Mouse (Mus musculus): ENCODE results near the gene Mrpl53. TPM values are rescaled to one million over a fixed set of nuclear protein-coding genes. Genes with fewer than 3 reads are reported as not detected.

The Mrpl53 gene
- polyA plus RNA-seq, 1 experiment: 82.0 TPM

DNA sequence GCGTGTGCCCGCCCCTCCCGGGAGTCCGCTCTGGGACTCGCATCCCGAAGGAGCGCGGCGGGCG is 38.8 kb upstream of the Mrpl53 start, which contains the start of gene Tlx2:
TSS of gene Tlx2 (minus strand) at position 47 of the 64 bp plus-strand sequence.
- peaks cover 22% of the 10 kb centered on the region for H3K4me1 ChIP-seq (ENCODE audit: control insufficient read depth, insufficient read depth, insufficient read length, low read length)
- H3K36me3 ChIP-seq (ENCODE audit: control insufficient read depth, insufficient read depth, low read length): peaks cover 7% of the 10 kb centered on the region; the same call in 1 of the 2 replicates
- H3K27ac ChIP-seq (ENCODE audit: insufficient read depth, low read depth, low read length): no peak within 1 kb of the TSS
- H3K4me3 ChIP-seq (ENCODE audit: low read depth, low read length): peak within 1 kb of the TSS; percentile 41
- 2% methylated on average over 10 of the region's 10 CpGs for WGBS
- TF ChIP-seq POLR2A (IDR thresholded peaks at IDR 0.05; ENCODE audit: low read depth, low read length) (no peak), CTCF (IDR thresholded peaks at IDR 0.05; ENCODE audit: extremely low read depth, insufficient read length, insufficient replicate concordance, low read depth, low read length) (no peak)
- H3K27me3 ChIP-seq (ENCODE audit: control insufficient read depth, insufficient read depth, low read length): peaks cover 58% of the 10 kb centered on the region

- Histone ChIP-seq H3K4me1 (ENCODE audit: control insufficient read depth, insufficient read depth, insufficient read length, low read length) (peaks cover 22% of the 10 kb centered on the region), H3K27me3 (ENCODE audit: control insufficient read depth, insufficient read depth, low read length) (peaks cover 56% of the 10 kb centered on the region), H3K27ac (ENCODE audit: insufficient read depth, low read depth, low read length) (no peak overlapping the region), H3K36me3 (ENCODE audit: control insufficient read depth, insufficient read depth, low read length) (peaks cover 5% of the 10 kb centered on the region; the same call in 1 of the 2 replicates), H3K4me3 (ENCODE audit: low read depth, low read length) (peak overlapping the region; percentile 31; the same call in 1 of the 2 replicates)
- TF ChIP-seq CTCF (IDR thresholded peaks at IDR 0.05; ENCODE audit: extremely low read depth, insufficient read length, insufficient replicate concordance, low read depth, low read length) (no peak), POLR2A (IDR thresholded peaks at IDR 0.05; ENCODE audit: low read depth, low read length) (no peak)
- WGBS: 2% methylated on average over 58 of the region's 58 CpGs
Measured at GRCm38 (mm10) chr6:83070311-83071219, 38.3 kb upstream of the Mrpl53 start.

DNA sequence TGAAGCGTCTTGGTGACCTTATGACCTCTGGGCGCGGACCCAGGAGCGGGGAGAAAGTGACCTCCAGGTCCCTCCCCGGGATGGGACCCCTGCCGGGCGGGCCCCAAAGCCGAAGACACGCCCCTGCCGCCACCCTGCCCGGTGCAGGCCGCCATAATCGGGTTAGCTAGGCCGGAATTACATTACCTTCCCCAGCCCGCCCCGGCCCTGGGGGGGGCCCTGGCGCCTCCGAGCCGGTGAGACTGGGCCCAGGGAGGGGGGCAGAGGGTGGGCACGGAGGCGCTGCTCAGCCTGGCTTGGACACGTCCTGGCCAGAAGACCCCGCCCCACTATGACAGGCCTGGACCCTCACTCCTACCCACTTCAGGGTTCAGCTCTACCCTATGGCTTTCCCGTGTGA is 37.6 kb upstream of the Mrpl53 start:
- Histone ChIP-seq H3K27ac (ENCODE audit: insufficient read depth, low read depth, low read length) (no peak overlapping the region), H3K4me1 (ENCODE audit: control insufficient read depth, insufficient read depth, insufficient read length, low read length) (peaks cover 22% of the 10 kb centered on the region), H3K36me3 (ENCODE audit: control insufficient read depth, insufficient read depth, low read length) (peaks cover 5% of the 10 kb centered on the region; the same call in 1 of the 2 replicates), H3K4me3 (ENCODE audit: low read depth, low read length) (no peak overlapping the region), H3K27me3 (ENCODE audit: control insufficient read depth, insufficient read depth, low read length) (peaks cover 55% of the 10 kb centered on the region)
- TF ChIP-seq CTCF (IDR thresholded peaks at IDR 0.05; ENCODE audit: extremely low read depth, insufficient read length, insufficient replicate concordance, low read depth, low read length) (no peak), POLR2A (IDR thresholded peaks at IDR 0.05; ENCODE audit: low read depth, low read length) (no peak)
- WGBS: 5% methylated on average over 23 of the region's 24 CpGs

GRCm38 (mm10) chr6:83074979-83075378 is 33.9 kb upstream of the Mrpl53 start:
- H3K4me3 ChIP-seq (ENCODE audit: low read depth, low read length): no peak overlapping the region
- 0 out of 2 replicates have a peak, but pooled peaks cover under 1% of the 10 kb centered on the region for H3K36me3 ChIP-seq (ENCODE audit: control insufficient read depth, insufficient read depth, low read length)
- H3K27me3 ChIP-seq (ENCODE audit: control insufficient read depth, insufficient read depth, low read length): peaks cover 29% of the 10 kb centered on the region
- 10% methylated on average over 2 of the region's 2 CpGs for WGBS
- TF ChIP-seq CTCF (IDR thresholded peaks at IDR 0.05; ENCODE audit: extremely low read depth, insufficient read length, insufficient replicate concordance, low read depth, low read length) (no peak), POLR2A (IDR thresholded peaks at IDR 0.05; ENCODE audit: low read depth, low read length) (no peak)
- no peak overlapping the region for H3K27ac ChIP-seq (ENCODE audit: insufficient read depth, low read depth, low read length)
- H3K4me1 ChIP-seq (ENCODE audit: control insufficient read depth, insufficient read depth, insufficient read length, low read length): peaks cover 8% of the 10 kb centered on the region

DNA sequence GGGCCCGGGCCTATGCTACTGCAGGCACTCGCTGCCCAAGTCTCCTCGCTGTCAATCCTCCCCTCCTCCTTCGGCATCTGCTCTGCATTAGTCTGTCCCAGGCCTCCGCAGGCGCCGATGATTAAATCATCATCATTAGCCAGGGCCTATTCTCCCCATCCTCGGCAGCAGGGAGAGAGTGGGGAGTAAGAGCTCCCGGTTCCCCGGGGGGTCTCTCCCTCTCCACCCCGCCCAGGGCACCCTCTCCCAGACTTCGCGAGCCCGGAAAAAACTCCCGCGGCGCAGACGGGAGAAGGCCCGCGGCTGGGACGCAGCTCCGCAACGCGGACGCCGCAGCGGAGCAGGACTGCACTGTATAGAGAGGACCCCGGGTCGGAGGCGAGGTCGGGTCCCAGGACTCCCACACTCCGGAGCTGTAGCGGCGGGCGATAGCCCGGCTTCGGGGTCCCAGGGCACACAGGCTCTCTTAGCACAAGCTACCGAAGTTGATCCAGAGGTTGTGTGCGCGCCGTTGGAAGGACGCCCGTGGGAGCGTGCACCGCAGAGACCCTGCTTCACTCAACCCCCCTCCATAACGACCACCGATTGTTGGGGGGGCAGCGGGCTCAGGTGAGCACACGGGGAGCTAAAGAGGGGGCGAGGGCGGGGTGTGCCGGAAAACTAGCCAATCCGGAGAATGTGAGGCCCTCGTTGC is 31.1 kb upstream of the Mrpl53 start, which contains the start of gene Pcgf1:
TSS of gene Pcgf1 (plus strand) at position 240 of the 694 bp plus-strand sequence.
- Histone ChIP-seq H3K36me3 (ENCODE audit: control insufficient read depth, insufficient read depth, low read length) (peaks cover 11% of the 10 kb centered on the region; the same call in 1 of the 2 replicates), H3K27ac (ENCODE audit: insufficient read depth, low read depth, low read length) (peak within 1 kb of the TSS; percentile 77), H3K27me3 (ENCODE audit: control insufficient read depth, insufficient read depth, low read length) (peaks cover 2% of the 10 kb centered on the region; the same call in 1 of the 2 replicates), H3K4me3 (ENCODE audit: low read depth, low read length) (peak within 1 kb of the TSS; percentile 67), H3K4me1 (ENCODE audit: control insufficient read depth, insufficient read depth, insufficient read length, low read length) (no peaks in the 10 kb centered on the region; the same call in 1 of the 2 replicates)
- TF ChIP-seq CTCF (IDR thresholded peaks at IDR 0.05; ENCODE audit: extremely low read depth, insufficient read length, insufficient replicate concordance, low read depth, low read length) (no peak), POLR2A (IDR thresholded peaks at IDR 0.05; ENCODE audit: low read depth, low read length) (0 out of 2 replicates have a peak, but pooled peaks have one; percentile 19)
- WGBS: under 1% methylated on average over 54 of the region's 54 CpGs

GRCm38 (mm10) chr6:83078324-83078858 is 30.4 kb upstream of the Mrpl53 start:
- no peak for TF ChIP-seq POLR2A (IDR thresholded peaks at IDR 0.05; ENCODE audit: low read depth, low read length)
- TF ChIP-seq CTCF (IDR thresholded peaks at IDR 0.05; ENCODE audit: extremely low read depth, insufficient read length, insufficient replicate concordance, low read depth, low read length): peak; percentile 48; the same call in 1 of the 2 replicates

More at GRCm38 (mm10) chr6:83078324-83078858, 30.4 kb upstream of the Mrpl53 start:
- H3K4me3 ChIP-seq (ENCODE audit: low read depth, low read length): peak overlapping the region; percentile 67
- peaks cover 11% of the 10 kb centered on the region; the same call in 1 of the 2 replicates for H3K36me3 ChIP-seq (ENCODE audit: control insufficient read depth, insufficient read depth, low read length)
- H3K27ac ChIP-seq (ENCODE audit: insufficient read depth, low read depth, low read length): peak overlapping the region; percentile 77
- under 1% methylated on average over 46 of the region's 46 CpGs for WGBS
- H3K4me1 ChIP-seq (ENCODE audit: control insufficient read depth, insufficient read depth, insufficient read length, low read length): no peaks in the 10 kb centered on the region; the same call in 1 of the 2 replicates
- H3K27me3 ChIP-seq (ENCODE audit: control insufficient read depth, insufficient read depth, low read length): no peaks in the 10 kb centered on the region
